ENCODE assay signal across 8 mouse cellular contexts in the genomic region with DNA sequence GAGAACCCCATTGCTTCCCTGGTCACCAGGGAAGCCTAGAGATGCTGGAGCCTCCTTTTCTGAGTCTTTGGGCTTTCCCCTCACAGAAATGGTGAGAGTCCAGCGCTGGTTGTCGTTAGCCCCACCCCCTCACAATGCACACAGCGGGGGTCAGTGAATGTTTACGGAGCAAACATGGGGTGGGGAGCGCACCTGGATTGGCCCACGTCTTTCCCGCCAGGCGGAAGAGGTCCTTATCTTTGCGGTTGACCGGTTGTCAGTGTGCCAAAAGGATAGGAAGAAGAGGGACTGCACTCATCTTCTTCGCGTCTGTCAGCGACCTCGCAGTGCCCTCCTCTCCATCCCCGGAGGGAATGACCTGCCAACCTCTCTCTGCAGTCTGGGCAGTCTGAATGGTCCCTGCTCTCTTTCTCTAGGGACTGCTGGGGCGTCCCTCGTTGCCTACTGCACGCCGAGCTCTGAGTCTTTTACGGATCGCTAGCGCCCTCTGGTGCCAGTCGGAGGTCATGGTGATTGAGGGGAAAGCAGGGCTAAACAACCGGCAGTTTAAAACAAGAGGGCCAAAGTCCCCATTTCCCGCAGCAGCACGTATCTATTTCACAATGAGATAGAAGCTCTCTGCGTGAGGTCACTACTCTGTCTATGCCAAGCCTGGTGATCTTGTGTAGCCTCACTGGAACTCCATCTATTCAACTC. TPM values are rescaled to one million over a fixed set of nuclear protein-coding genes. Genes with fewer than 3 reads are reported as not detected.
DNase-seq lines count a peak whose midpoint lies in the region; ATAC-seq lines count a peak whose summit lies in the region.

No protein-coding gene starts in this region.

- H3K36me3 ChIP-seq in embryonic facial prominence, embryonic 14.5 days (ENCODE audit: control insufficient read depth, insufficient read depth, low read length), result peaks cover 7% of the 10 kb centered on the region; the same call in 1 of the 2 replicates
- peaks cover 4% of the 10 kb centered on the region for H3K36me3 ChIP-seq in limb, embryonic 15.5 days

- H3K9me3 ChIP-seq in embryonic facial prominence, embryonic 14.5 days (ENCODE audit: control insufficient read depth, low read length), result no peaks in the 10 kb centered on the region
- no peaks in the 10 kb centered on the region for H3K9me3 ChIP-seq in limb, embryonic 15.5 days

- H3K27me3 ChIP-seq in embryonic facial prominence, embryonic 14.5 days (replicated peaks; ENCODE audit: control insufficient read depth, insufficient read depth, low read length), result peaks cover 47% of the 10 kb centered on the region
- H3K27me3 ChIP-seq in limb, embryonic 15.5 days, result peaks cover 53% of the 10 kb centered on the region

- 2% methylated on average over 27 of the region's 27 CpGs for WGBS in embryonic facial prominence, embryonic 14.5 days
- 4% methylated on average over 27 of the region's 27 CpGs for WGBS in limb, embryonic 15.5 days

- peak overlapping the region; percentile 59 for H3K4me2 ChIP-seq in embryonic facial prominence, embryonic 14.5 days (ENCODE audit: low read depth, low read length)
- H3K4me2 ChIP-seq in limb, embryonic 15.5 days, result peak overlapping the region; percentile 68

- peak overlapping the region; percentile 29 for H3K4me3 ChIP-seq in embryonic facial prominence, embryonic 14.5 days (ENCODE audit: low read depth, low read length)
- H3K4me3 ChIP-seq in limb, embryonic 15.5 days, result peak overlapping the region; percentile 29

- no peak overlapping the region for H3K9ac ChIP-seq in embryonic facial prominence, embryonic 14.5 days (ENCODE audit: low read depth, low read length)
- no peak overlapping the region for H3K9ac ChIP-seq in limb, embryonic 15.5 days

- H3K4me1 ChIP-seq in embryonic facial prominence, embryonic 14.5 days (ENCODE audit: control insufficient read depth, insufficient read depth, low read length), result peaks cover 12% of the 10 kb centered on the region; the same call in 1 of the 2 replicates
- peaks cover 25% of the 10 kb centered on the region for H3K4me1 ChIP-seq in limb, embryonic 15.5 days

- ATAC-seq in embryonic facial prominence, embryonic 14.5 days (ENCODE audit: low read depth), result peak; percentile 68
- ATAC-seq in limb, embryonic 15.5 days (ENCODE audit: insufficient number of reproducible peaks, low FRiP score, low TSS enrichment, low read depth), result no peak

- DNase-seq in 416B (ENCODE audit: low read depth), result peak; percentile 82
- peak; percentile 68 to 84 for DNase-seq in adrenal gland, postnatal 4 days (ENCODE audit: low spot score in 2 of 2)
- peak; percentile 88 for DNase-seq in embryonic facial prominence, embryonic 14.5 days (ENCODE audit: low spot score)
- peak; percentile 61 to 75 for DNase-seq in heart, adult 9 months (ENCODE audit: low spot score in 2 of 2)
- peak; percentile 88 for DNase-seq in kidney, adult 9 months
- DNase-seq in monocyte, adult 2 months (ENCODE audit: low read depth in 1 of 2, low spot score in 2 of 2), result peak; percentile 22 to 68
- DNase-seq in spleen, postnatal 14 days (ENCODE audit: low spot score in 2 of 2), result peak; percentile 64 to 80

- H3K27ac ChIP-seq in embryonic facial prominence, embryonic 14.5 days (replicated peaks; ENCODE audit: low read depth, low read length), result no peak overlapping the region
- H3K27ac ChIP-seq in limb, embryonic 15.5 days, result no peak overlapping the region

RNA-seq across cellular contexts. Expression of a gene that starts 4.7 kb away (rescaled TPM):
- 1 to 10 TPM in 1 of 2 experiments, under 1 TPM in 1; 0.39 to 1.1 TPM for total RNA-seq in adrenal gland, postnatal 4 days (2021)
- 3.0 and 3.1 TPM in 2 replicates for polyA plus RNA-seq in embryonic facial prominence, embryonic 14.5 days (2014; fragmentation: Nextera tagmentation; extraction: Ambion mirVana)
- 3.0 and 3.4 TPM in 2 replicates for polyA plus RNA-seq in limb, embryonic 15.5 days (2015; fragmentation: Nextera tagmentation; extraction: Ambion mirVana)

RNA-seq across cellular contexts. Expression of a gene that starts 8.7 kb away (rescaled TPM):
- total RNA-seq in adrenal gland, postnatal 4 days (2021), result 10 to 100 TPM in 1 of 2 experiments, 1 to 10 TPM in 1; 7.3 to 10.7 TPM
- 2.4 and 2.6 TPM in 2 replicates for polyA plus RNA-seq in embryonic facial prominence, embryonic 14.5 days (2014; fragmentation: Nextera tagmentation; extraction: Ambion mirVana)
- polyA plus RNA-seq in limb, embryonic 15.5 days (2015; fragmentation: Nextera tagmentation; extraction: Ambion mirVana), result 5.5 and 6.9 TPM in 2 replicates

RNA-seq across cellular contexts. Expression of a gene that starts 12.2 kb away (rescaled TPM):
- 10 to 100 TPM; 18.9 to 28.7 TPM for total RNA-seq in adrenal gland, postnatal 4 days (2021)
- 34.1 and 43.5 TPM in 2 replicates for polyA plus RNA-seq in embryonic facial prominence, embryonic 14.5 days (2014; fragmentation: Nextera tagmentation; extraction: Ambion mirVana)
- 59.4 and 62.8 TPM in 2 replicates for polyA plus RNA-seq in limb, embryonic 15.5 days (2015; fragmentation: Nextera tagmentation; extraction: Ambion mirVana)

RNA-seq across cellular contexts. Expression of a gene that starts 27.0 kb away (rescaled TPM):
- total RNA-seq in adrenal gland, postnatal 4 days (2021), result 1 to 10 TPM in 1 of 2 experiments, under 1 TPM in 1; 0.59 to 1.0 TPM
- polyA plus RNA-seq in embryonic facial prominence, embryonic 14.5 days (2014; fragmentation: Nextera tagmentation; extraction: Ambion mirVana), result 10.5 and 12.4 TPM in 2 replicates
- polyA plus RNA-seq in limb, embryonic 15.5 days (2015; fragmentation: Nextera tagmentation; extraction: Ambion mirVana), result 6.0 and 6.4 TPM in 2 replicates
